Mouse (Mus musculus): ENCODE measurements around the gene Lrguk.

GRCm38 (mm10) chr6:34138366-34138765, 109.1 kb downstream of the Lrguk start:
- no peak for TF ChIP-seq CTCF (IDR thresholded peaks at IDR 0.05; ENCODE audit: low read depth)
- TF ChIP-seq EP300 (IDR thresholded peaks at IDR 0.05; ENCODE audit: low read depth): no peak
